Mouse (Mus musculus): ENCODE results near the gene Mipol1.

The Mipol1 gene

GRCm38 (mm10) chr12:57243671-57244495 is 13.7 kb downstream of the Mipol1 start:
- no peak for DNase-seq

DNA sequence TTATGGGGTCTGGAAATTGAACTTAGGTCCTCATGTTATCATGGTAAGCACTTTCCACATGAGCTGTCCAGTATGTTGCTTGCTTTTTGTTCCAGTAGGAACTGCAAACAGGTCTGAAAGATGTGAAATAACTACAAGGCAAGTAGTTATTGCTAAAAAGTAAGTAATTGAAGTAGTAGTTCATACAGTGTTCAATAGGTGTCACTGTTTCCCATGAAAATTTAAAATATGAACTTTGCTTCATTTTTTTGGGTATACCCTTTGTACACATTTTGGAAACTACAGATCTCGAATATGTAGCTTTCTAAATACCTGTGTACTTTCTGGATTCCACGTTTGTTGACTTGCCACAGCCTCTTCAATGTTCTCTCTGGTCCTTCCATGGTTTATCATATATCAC is 28.3 kb downstream of the Mipol1 start:
- no peak for DNase-seq

GRCm38 (mm10) chr12:57275456-57275855 is 45.2 kb downstream of the Mipol1 start:
- no peak for DNase-seq

- peak; percentile 33 for DNase-seq
Observed at GRCm38 (mm10) chr12:57281155-57282114, 51.2 kb downstream of the Mipol1 start.

DNA sequence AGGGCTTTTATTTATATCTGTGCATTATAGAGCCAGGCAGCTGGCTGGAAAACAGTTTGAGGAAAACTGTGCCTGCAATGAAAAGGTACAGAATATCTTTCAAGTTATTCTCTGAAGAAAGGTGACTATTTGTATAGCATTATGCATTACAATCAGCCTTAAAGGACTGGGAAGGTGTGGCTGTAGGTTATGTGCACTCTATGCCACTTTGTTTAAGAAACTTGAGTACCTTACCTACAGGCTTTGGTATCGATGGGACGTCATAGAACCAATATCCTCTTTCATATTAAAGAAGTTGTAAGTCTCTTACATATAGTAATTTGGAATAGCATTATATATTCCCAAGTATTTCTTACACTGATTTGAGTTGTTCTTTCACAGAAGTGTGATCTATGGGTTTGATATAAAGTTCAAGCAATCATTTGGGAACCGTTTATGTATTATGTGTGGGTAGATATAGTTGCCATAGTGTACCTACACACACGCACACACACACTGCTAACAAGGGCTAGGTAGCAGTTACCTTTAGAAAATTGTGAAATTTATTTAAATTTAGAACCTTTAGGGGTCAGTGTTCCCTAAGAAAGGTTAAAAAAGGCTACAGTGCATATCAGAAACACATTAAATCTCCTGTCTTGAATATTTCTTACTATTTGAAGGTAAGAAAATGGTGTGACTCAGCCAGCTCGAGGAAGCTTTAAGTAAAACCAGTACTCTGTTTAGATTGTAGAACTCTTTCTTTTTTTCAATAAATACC is 55.3 kb downstream of the Mipol1 start:
- no peak for DNase-seq

DNA sequence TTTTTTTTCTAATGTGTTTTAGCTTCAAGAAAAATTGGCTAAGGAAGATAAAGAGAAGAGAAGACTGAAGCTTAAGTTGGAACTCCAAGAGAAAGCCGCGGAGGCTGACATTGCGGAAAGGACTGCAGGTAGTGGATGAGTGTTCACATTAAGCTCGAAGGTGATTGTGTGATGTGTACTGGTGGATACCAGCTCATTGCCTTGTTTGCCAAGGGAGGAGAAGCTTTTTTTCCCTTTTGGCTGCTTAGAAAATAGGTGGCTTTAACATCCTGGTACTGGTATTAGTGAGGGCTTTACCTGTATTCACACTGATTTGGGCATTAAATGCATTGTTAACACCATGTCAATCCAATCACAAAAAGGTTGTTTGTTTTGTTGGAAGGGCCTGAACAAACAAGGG is 77.1 kb downstream of the Mipol1 start:
- no peak for DNase-seq

- no peak for DNase-seq
Observed at GRCm38 (mm10) chr12:57307748-57308147, 77.5 kb downstream of the Mipol1 start.

- DNase-seq: no peak
Observed at GRCm38 (mm10) chr12:57339053-57339452, 108.8 kb downstream of the Mipol1 start.

DNA sequence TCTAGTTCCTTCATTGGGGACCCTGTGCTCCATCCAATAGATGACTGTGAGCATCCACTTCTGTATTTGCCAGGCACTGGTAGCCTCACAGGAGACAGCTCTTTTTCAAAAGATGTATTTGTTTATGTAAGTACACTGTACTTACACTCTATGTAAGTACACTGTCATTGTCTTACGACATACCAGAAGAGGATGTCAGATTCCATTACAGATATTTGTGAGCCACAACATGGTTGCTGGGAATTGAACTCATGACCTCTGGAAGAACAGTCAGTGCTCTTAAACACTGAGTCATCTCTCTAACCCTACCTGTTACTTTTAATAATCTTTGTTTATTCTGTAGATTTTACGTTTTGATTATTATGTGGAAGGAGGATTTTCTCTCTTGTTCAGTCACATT is 109.9 kb downstream of the Mipol1 start:
- DNase-seq: no peak

- DNase-seq: no peak
Observed at GRCm38 (mm10) chr12:57362732-57363131, 132.5 kb downstream of the Mipol1 start.

- DNase-seq: no peak
Observed at GRCm38 (mm10) chr12:57364027-57364426, 133.8 kb downstream of the Mipol1 start.

- DNase-seq: no peak
Observed at GRCm38 (mm10) chr12:57371790-57372547, 141.7 kb downstream of the Mipol1 start.

DNA sequence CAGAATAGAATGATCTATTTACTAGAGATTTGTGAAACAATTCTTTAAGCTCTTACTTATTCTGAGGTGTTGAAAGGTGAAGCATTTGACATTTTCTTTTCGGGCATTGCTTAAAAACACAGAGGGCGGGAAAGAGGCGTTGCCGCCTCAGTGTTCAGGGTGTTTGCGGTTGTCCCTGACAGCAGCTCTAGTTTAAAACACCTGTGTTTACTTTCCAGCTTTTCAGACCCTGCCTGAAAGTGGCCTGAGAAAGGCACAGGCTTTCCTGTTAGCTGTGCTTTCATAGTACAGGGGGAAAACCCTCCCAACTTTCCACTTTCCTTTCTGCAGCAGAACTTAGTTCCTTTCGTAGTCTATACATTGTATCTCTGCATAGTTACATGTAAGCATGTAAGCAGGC is 152.6 kb downstream of the Mipol1 start:
- DNase-seq: no peak

DNA sequence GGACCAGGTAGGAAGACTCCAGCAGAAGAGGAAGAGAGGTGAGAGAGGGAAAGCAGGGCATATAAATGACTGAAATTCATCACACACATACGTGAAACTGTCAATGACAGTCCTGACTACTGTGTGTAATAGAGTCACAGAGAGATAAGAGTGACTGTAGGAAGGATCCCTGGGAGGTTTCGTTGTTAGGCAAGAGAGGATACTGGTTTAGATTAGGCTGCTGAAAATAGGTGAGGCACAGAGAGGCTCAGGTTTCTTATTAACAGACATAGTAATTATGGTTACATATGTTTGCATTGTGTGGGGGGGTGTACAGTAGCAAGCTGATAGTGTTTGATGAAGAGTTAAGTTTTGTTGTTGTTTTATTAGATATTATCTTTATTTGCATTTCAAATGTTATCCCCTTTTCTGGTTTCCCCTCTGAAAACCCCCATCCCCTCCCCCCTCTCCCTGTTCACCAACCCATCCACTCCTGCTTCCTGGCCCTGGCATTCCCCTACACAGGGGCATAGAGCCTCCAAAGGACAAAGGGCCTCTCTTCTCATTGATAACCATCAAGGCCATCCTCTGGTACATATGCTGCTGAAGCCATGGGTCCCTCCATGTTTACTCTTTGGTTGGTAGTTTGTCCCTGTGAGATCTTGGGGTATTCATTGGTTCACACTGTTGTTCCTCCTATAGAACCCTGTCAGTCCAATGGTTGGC is 157.5 kb downstream of the Mipol1 start:
- no peak for DNase-seq

- no peak for DNase-seq
Observed at GRCm38 (mm10) chr12:57399547-57399946, 169.3 kb downstream of the Mipol1 start.

GRCm38 (mm10) chr12:57400186-57400585 is 170.0 kb downstream of the Mipol1 start:
- no peak for DNase-seq

DNA sequence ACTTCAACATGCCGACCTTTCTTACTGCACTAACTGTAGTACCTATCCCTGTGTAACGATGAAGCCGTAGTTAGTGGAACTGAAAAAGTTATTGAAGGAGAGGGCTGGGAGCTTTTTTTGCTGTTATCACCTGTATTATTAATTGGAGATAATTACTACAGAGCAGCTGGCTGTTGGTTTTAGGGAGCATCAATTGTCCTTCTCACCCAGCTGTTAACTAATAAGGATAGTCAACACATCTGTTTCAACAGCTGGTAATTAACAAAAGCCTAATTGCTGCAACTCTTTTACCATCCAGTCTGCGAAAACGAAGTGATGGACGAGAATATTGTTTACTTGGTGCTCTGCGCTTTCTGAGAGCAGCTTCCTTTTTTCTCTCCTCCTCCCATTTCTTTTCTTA is 170.9 kb downstream of the Mipol1 start:
- no peak for DNase-seq

GRCm38 (mm10) chr12:57402360-57402759 is 172.1 kb downstream of the Mipol1 start:
- DNase-seq: no peak

DNA sequence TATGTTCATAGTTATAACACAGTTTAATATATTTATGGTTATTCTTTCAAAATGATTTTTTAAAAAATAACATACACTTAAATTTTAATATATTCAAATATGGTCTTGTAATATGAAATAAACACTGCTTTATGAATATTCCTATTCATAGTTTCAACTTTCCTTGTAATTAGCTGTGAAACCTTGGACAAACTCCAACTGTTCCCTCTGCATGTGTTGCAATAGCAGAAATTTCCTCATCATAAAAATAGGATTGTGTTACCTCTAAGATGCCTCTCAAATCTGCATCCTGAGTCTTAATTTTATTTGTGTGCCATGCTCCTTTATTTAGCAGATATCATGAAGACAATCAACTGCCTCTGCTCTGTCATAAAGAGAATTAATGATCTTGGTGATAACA is 179.7 kb downstream of the Mipol1 start:
- DNase-seq: no peak

DNA sequence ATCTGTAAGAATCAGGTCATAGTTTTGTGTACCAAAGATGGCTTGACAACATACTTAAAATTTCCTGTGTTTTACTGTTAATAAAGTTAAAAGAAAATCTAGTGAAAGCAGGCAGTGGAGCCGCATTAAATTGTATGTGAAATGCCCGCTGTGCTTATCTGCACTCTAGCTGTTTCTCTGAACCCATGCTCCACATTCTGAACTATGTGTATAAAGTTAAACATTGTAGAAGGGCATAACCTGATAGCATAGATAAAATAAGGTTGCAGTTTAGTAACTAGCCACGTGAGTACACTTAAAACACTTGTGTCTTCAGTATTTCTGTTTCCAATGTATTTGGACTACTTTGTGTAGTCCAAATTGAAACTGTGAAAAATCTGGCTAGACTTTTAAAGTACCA is 183.6 kb downstream of the Mipol1 start:
- DNase-seq: no peak

- no peak for DNase-seq
Observed at GRCm38 (mm10) chr12:57424902-57425301, 194.7 kb downstream of the Mipol1 start.

DNA sequence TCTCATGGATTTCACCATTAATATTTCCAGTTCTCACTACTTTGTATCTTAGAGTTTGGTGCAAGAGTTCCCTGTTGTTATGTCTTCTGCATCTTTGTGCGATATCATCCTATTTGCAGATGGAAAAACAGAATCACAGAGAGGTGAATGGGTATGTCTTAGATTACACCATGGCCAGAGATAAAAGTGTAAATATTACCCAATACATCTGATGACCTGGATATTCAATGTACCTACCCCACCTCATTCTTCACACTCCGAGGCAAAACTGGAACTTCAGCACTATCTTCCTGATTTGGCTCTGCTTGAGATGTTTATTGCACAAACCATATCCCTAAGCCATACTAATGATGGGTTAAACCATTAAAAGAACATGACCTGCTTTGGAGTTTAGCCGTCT is 198.0 kb downstream of the Mipol1 start:
- no peak for DNase-seq
